Mouse (Mus musculus): ENCODE data around the gene Rit1.

DNA sequence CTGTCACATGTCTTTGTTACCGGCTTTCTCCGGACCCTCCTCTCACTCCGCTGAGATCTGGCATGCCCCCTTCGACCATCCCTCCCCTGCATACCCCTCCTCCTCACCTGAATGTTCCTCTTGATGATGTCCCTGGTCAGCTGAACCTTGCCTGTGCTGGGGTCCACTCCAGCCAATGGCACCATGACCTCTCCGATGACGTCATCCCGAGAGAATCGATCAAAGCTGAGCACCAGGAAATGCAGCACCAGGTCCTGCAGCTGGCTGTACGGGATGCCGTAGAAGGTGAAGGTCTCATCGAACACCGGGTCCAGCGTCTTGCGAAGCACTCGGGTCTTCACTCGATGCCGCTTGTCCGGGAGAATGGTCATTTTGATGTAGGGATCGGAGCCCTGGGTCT, 45.0 kb downstream of the Rit1 start:
- TF ChIP-seq CTCF (IDR thresholded peaks at IDR 0.05; ENCODE audit: borderline replicate concordance, extremely low read depth, insufficient read depth, insufficient read length) (no peak), POLR2A (IDR thresholded peaks at IDR 0.05; ENCODE audit: borderline replicate concordance, extremely low read depth, insufficient read depth, insufficient read length, poor library complexity, severe bottlenecking) (no peak)
